Mouse (Mus musculus) CH12.LX (cell line): ENCODE results near the gene Cdk5. TPM values are rescaled to one million over a fixed set of nuclear protein-coding genes. Genes with fewer than 3 reads are reported as not detected.

Experiments used
- DNase-seq: peaks from one replicate; pipeline ENCODE4 v3.0.0-alpha.2; 2013; ENCODE audit errors: extremely low read depth
- H3K27ac ChIP-seq: 2 replicates; pipeline ENCODE4 v1.5.1; 2012; ENCODE audit warnings: low read depth, mild to moderate bottlenecking, control low read depth, moderate library complexity; ENCODE audit not compliant: insufficient read depth
- H3K27me3 ChIP-seq: replicated peaks from 2 replicates; pipeline ENCODE3; 2012; ENCODE audit warnings: inconsistent platforms
- H3K36me3 ChIP-seq, 2 experiments: replicated peaks in 1 of 2; 2 replicates each; pipeline versions ENCODE3 to v1.6.1; 2012; ENCODE audit warnings: inconsistent platforms in 1 of 2, low read length in 1 of 2, mild to moderate bottlenecking in 1 of 2, mixed read lengths in 1 of 2, moderate library complexity in 1 of 2; ENCODE audit not compliant: control insufficient read depth in 1 of 2, insufficient read depth in 1 of 2
- H3K4me1 ChIP-seq, 2 experiments: 2 replicates each; pipeline ENCODE4 v1.6.1; 2012; ENCODE audit warnings: inconsistent platforms in 1 of 2, moderate library complexity in 1 of 2; ENCODE audit not compliant: insufficient read depth in 2 of 2, control insufficient read depth in 1 of 2
- H3K4me2 ChIP-seq: 2 replicates; pipeline ENCODE4 v1.6.1; 2012; ENCODE audit warnings: low read depth, mild to moderate bottlenecking, control low read depth; ENCODE audit not compliant: poor library complexity, insufficient read depth, severe bottlenecking
- H3K4me3 ChIP-seq, 3 experiments: fragments of 150-350 bp in 1 of 3; sonication (generic) in 1 of 3; replicated peaks in 1 of 3; 2 replicates each; pipeline versions ENCODE3 to v1.5.1; 2011 to 2012; ENCODE audit warnings: low read depth in 2 of 3, low read length in 2 of 3, mild to moderate bottlenecking in 2 of 3, moderate library complexity in 2 of 3, control low read depth in 1 of 3, improper control_type of control experiment in 1 of 3, inconsistent platforms in 1 of 3, mixed read lengths in 1 of 3; ENCODE audit not compliant: poor library complexity in 1 of 3
- H3K79me2 ChIP-seq: replicated peaks from 2 replicates; pipeline ENCODE4 v1.6.1; 2012; ENCODE audit warnings: mild to moderate bottlenecking, moderate library complexity; ENCODE audit not compliant: control insufficient read depth, poor library complexity, insufficient read depth, severe bottlenecking; ENCODE audit errors: extremely low read depth
- H3K9ac ChIP-seq: 2 replicates; pipeline ENCODE4 v1.6.1; 2012; ENCODE audit warnings: low read depth, mild to moderate bottlenecking, control low read depth, moderate library complexity; ENCODE audit not compliant: insufficient read depth
- H3K9me3 ChIP-seq: replicated peaks from 2 replicates; pipeline ENCODE3; 2012; ENCODE audit warnings: low read length, inconsistent platforms, mixed read lengths
- BHLHE40 ChIP-seq: IDR thresholded peaks from 2 replicates; pipeline ENCODE4 v1.6.1; 2011; ENCODE audit warnings: mild to moderate bottlenecking, low read depth, low read length, improper control_type of control experiment
- CHD2 ChIP-seq: IDR thresholded peaks from 2 replicates; pipeline ENCODE4 v1.6.1; 2011; ENCODE audit warnings: low read length, improper control_type of control experiment
- CTCF ChIP-seq, 2 experiments: IDR thresholded peaks in 1 of 2; conservative IDR thresholded peaks in 1 of 2; 2 replicates each; pipeline ENCODE4 v1.5.1; 2011 to 2012; ENCODE audit warnings: low read depth in 2 of 2, low read length in 2 of 2, improper control_type of control experiment in 1 of 2, inconsistent platforms in 1 of 2, mild to moderate bottlenecking in 1 of 2, moderate library complexity in 1 of 2
- E2F4 ChIP-seq: IDR thresholded peaks from 2 replicates; pipeline ENCODE4 v1.6.1; 2011; ENCODE audit warnings: low read depth, low read length, improper control_type of control experiment; ENCODE audit not compliant: insufficient replicate concordance
- ELF1 ChIP-seq: IDR thresholded peaks from 2 replicates; pipeline ENCODE4 v1.6.1; 2014; ENCODE audit warnings: low read depth, mild to moderate bottlenecking, inconsistent platforms, low read length, improper control_type of control experiment
- GABPA ChIP-seq: IDR thresholded peaks from 2 replicates; pipeline ENCODE4 v1.6.1; 2012; ENCODE audit warnings: low read depth, low read length, improper control_type of control experiment, inconsistent platforms; ENCODE audit not compliant: insufficient replicate concordance
- HCFC1 ChIP-seq: IDR thresholded peaks from 2 replicates; pipeline ENCODE4 v1.6.1; 2012; ENCODE audit warnings: low read depth, mild to moderate bottlenecking, inconsistent platforms, low read length, improper control_type of control experiment
- IRF4 ChIP-seq: IDR thresholded peaks from 2 replicates; pipeline ENCODE4 v1.6.1; 2014; ENCODE audit warnings: low read depth, mild to moderate bottlenecking, inconsistent platforms, low read length, improper control_type of control experiment
- JUN ChIP-seq: IDR thresholded peaks from 2 replicates; pipeline ENCODE4 v1.6.1; 2011; ENCODE audit warnings: low read depth, mild to moderate bottlenecking, low read length, improper control_type of control experiment, moderate library complexity; ENCODE audit not compliant: insufficient read depth
- JUND ChIP-seq: conservative IDR thresholded peaks from 2 replicates; pipeline ENCODE4 v1.6.1; 2011; ENCODE audit warnings: low read depth, low read length, improper control_type of control experiment
- KAT2A ChIP-seq: IDR thresholded peaks from 2 replicates; pipeline ENCODE4 v1.6.1; 2012; ENCODE audit warnings: low read length, improper control_type of control experiment, inconsistent platforms; ENCODE audit not compliant: insufficient replicate concordance
- MAX ChIP-seq: IDR thresholded peaks from 2 replicates; pipeline ENCODE4 v1.6.1; 2011; ENCODE audit warnings: low read length, improper control_type of control experiment
- MAZ ChIP-seq: IDR thresholded peaks from 2 replicates; pipeline ENCODE4 v1.6.1; 2012; ENCODE audit warnings: low read depth, mild to moderate bottlenecking, inconsistent platforms, low read length, improper control_type of control experiment, moderate library complexity
- MEF2A ChIP-seq: IDR thresholded peaks from 2 replicates; pipeline ENCODE4 v1.6.1; 2014; ENCODE audit warnings: low read depth, mild to moderate bottlenecking, inconsistent platforms, low read length, improper control_type of control experiment, borderline replicate concordance
- MXI1 ChIP-seq: IDR thresholded peaks from 2 replicates; pipeline ENCODE4 v1.6.1; 2011; ENCODE audit warnings: mild to moderate bottlenecking, low read depth, low read length, improper control_type of control experiment
- MYC ChIP-seq: IDR thresholded peaks from 2 replicates; pipeline ENCODE4 v1.6.1; 2011; ENCODE audit warnings: low read depth, mild to moderate bottlenecking, improper control_type of control experiment, low read length
- NELFE ChIP-seq: IDR thresholded peaks from 2 replicates; pipeline ENCODE4 v1.6.1; 2011; ENCODE audit warnings: low read depth, low read length, improper control_type of control experiment
- NRF1 ChIP-seq: IDR thresholded peaks from 2 replicates; pipeline ENCODE4 v1.6.1; 2014; ENCODE audit warnings: low read depth, mild to moderate bottlenecking, inconsistent platforms, low read length, improper control_type of control experiment, moderate library complexity
- PAX5 ChIP-seq: IDR thresholded peaks from 2 replicates; pipeline ENCODE4 v1.6.1; 2012; ENCODE audit warnings: low read length, inconsistent platforms, mixed read lengths
- POLR2A ChIP-seq: IDR thresholded peaks from 2 replicates; pipeline ENCODE4 v1.6.1; 2011; ENCODE audit warnings: low read depth, mild to moderate bottlenecking, improper control_type of control experiment, low read length
- RCOR1 ChIP-seq: conservative IDR thresholded peaks from 2 replicates; pipeline ENCODE4 v1.6.1; 2012; ENCODE audit warnings: low read depth, mild to moderate bottlenecking, inconsistent platforms, low read length, improper control_type of control experiment
- SIN3A ChIP-seq: IDR thresholded peaks from 2 replicates; pipeline ENCODE4 v1.6.1; 2012; ENCODE audit warnings: low read length, improper control_type of control experiment, inconsistent platforms
- TBP ChIP-seq: conservative IDR thresholded peaks from 2 replicates; pipeline ENCODE4 v1.6.1; 2011; ENCODE audit warnings: low read depth, low read length, improper control_type of control experiment
- TCF12 ChIP-seq: IDR thresholded peaks from 2 replicates; pipeline ENCODE4 v1.6.1; 2014; ENCODE audit warnings: low read depth, mild to moderate bottlenecking, inconsistent platforms, low read length, improper control_type of control experiment
- UBTF ChIP-seq: IDR thresholded peaks from 2 replicates; pipeline ENCODE4 v1.6.1; 2012; ENCODE audit warnings: low read depth, mild to moderate bottlenecking, inconsistent platforms, low read length, improper control_type of control experiment, moderate library complexity
- ZKSCAN1 ChIP-seq: IDR thresholded peaks from 2 replicates; pipeline ENCODE4 v1.6.1; 2012; ENCODE audit warnings: low read depth, inconsistent platforms, low read length, improper control_type of control experiment, borderline replicate concordance
- ZMIZ1 ChIP-seq: IDR thresholded peaks from 2 replicates; pipeline ENCODE4 v1.6.1; 2012; ENCODE audit warnings: low read depth, mild to moderate bottlenecking, inconsistent platforms, low read length, improper control_type of control experiment
- ZNF384 ChIP-seq: IDR thresholded peaks from 2 replicates; pipeline ENCODE4 v1.6.1; 2012; ENCODE audit warnings: low read depth, low read length, improper control_type of control experiment, inconsistent platforms
- dilution Hi-C: fragments of 300-500 bp; cut with MboI; formaldehyde crosslinking; loops from 2 replicates; pipeline ENCODE4 v1.14.3; 2020; ENCODE audit warnings: low sequenced_read_pairs; ENCODE audit not compliant: extremely low pct_unique_long_range_greater_than_20kb, extremely low pct_ligation_motif_present
- in situ Hi-C: fragments of 300-500 bp; cut with MboI; formaldehyde crosslinking; loops from 3 replicates; pipeline ENCODE4 v1.14.3; 2019; ENCODE audit warnings: low sequenced_read_pairs, low pct_ligation_motif_present, low pct_unique_long_range_greater_than_20kb, mixed read lengths
- polyA plus RNA-seq: library from polyadenylated mRNA; unstranded; fragments of >175 nt; gene quantifications from 2 replicates; pipeline ENCODE4 v1.2.1, GENCODE M21; 2012; ENCODE audit warnings: low read depth; ENCODE audit not compliant: insufficient read length
- total RNA-seq, 2 experiments: library from RNA; depleted of rRNA; stranded (reverse); fragments of 300-350 nt in 1 of 2; fragments of >200 nt in 1 of 2; gene quantifications; 2 replicates each; pipeline ENCODE4 v1.2.3; 2012 to 2014

Cdk5 gene
- total RNA-seq (2012; rRNA removed) (10.4 and 12.1 TPM in 2 replicates), total RNA-seq (2014; rRNA removed) (7.4 and 9.2 TPM in 2 replicates), polyA plus RNA-seq (25.1 and 26.6 TPM in 2 replicates)

GRCm38 (mm10) chr5:24423129-24424003 is at the start of gene Cdk5, which contains the start of gene Slc4a2:
Cdk5 (minus strand) TSS chr5:24423530.
Slc4a2 (plus strand) TSS chr5:24423837.
- DNase-seq: peak; percentile 99
- Histone ChIP-seq H3K27ac (peak within 1 kb of the TSS; percentile 63), H3K27me3 (no peaks in the 10 kb centered on the region), H3K36me3 (peaks cover 14 to 45% of the 10 kb centered on the region in 2 experiments), H3K9me3 (no peaks in the 10 kb centered on the region), H3K79me2 (peaks cover 10% of the 10 kb centered on the region; the same call in 1 of the 2 replicates), H3K4me2 (peak within 1 kb of the TSS; percentile 84), H3K4me3 (peak within 1 kb of the TSS; percentile 68 to 94 (median 86)), H3K4me1 (peaks cover 16 to 41% of the 10 kb centered on the region in 2 experiments), H3K9ac (peak within 1 kb of the TSS; percentile 97)
- dilution Hi-C loops: no loop called here
- no peak for TF ChIP-seq RCOR1
- 0 out of 2 replicates have a peak, but pooled peaks have one; percentile 31 for TF ChIP-seq BHLHE40
- TF ChIP-seq TCF12: peak; percentile 77
- TF ChIP-seq E2F4: peak; percentile 53; the same call in 1 of the 2 replicates
- TF ChIP-seq KAT2A: peak; percentile 99
- TF ChIP-seq GABPA: peak; percentile 75; the same call in 1 of the 2 replicates
- no peak; the same call in 1 of the 2 replicates for TF ChIP-seq UBTF
- TF ChIP-seq NRF1: peak; percentile 61
- TF ChIP-seq MYC: peak; percentile 90
- no peak for TF ChIP-seq PAX5
- peak; percentile 94 for TF ChIP-seq MXI1
- 0 out of 4 replicates have a peak, but pooled peaks of 1 of the 2 experiments have one; percentile 7 for TF ChIP-seq CTCF (conservative IDR thresholded peaks at IDR 0.05 in 1 of 2, IDR thresholded peaks at IDR 0.05 in 1 of 2; ENCODE audit: low read depth in 2 of 2, low read length in 2 of 2)
- peak; percentile 81 for TF ChIP-seq IRF4
- peak; percentile 73 for TF ChIP-seq POLR2A
- TF ChIP-seq JUND: no peak
- no peak; the same call in 1 of the 2 replicates for TF ChIP-seq MEF2A
- TF ChIP-seq ELF1: peak; percentile 86
- peak; percentile 80 for TF ChIP-seq MAX
- TF ChIP-seq MAZ: peak; percentile 52; the same call in 1 of the 2 replicates
- peak; percentile 62 for TF ChIP-seq ZMIZ1
- no peak; the same call in 1 of the 2 replicates for TF ChIP-seq ZKSCAN1
- peak; percentile 93 for TF ChIP-seq SIN3A
- peak; percentile 66; the same call in 1 of the 2 replicates for TF ChIP-seq NELFE
- TF ChIP-seq TBP: peak; percentile 77
- TF ChIP-seq HCFC1: peak; percentile 96
- no peak for TF ChIP-seq JUN
- TF ChIP-seq ZNF384: no peak
- TF ChIP-seq CHD2: peak; percentile 74
- in situ Hi-C loops: loop anchor here (5.0 kb wide), 1 partner anchor 34 kb away; no protein-coding TSS in a partner anchor
